Mouse (Mus musculus) liver, embryonic 16.5 days (tissue): ENCODE measurements around the gene Hsf2bp. TPM values are rescaled to one million over a fixed set of nuclear protein-coding genes. Genes with fewer than 3 reads are reported as not detected.

Source experiments
- ATAC-seq: fragments of 200-750 bp; cut with Nextera tagmentation; 2 replicates; pipeline ENCODE4 v1.8.0; 2017; ENCODE audit warnings: low read depth, mild to moderate bottlenecking, moderate number of reproducible peaks, moderate library complexity
- H3K27ac ChIP-seq: fragments of 300-500 bp; sonication (generic); 2 replicates; pipeline ENCODE4 v1.5.1; 2014; ENCODE audit warnings: mild to moderate bottlenecking, low read length
- H3K27me3 ChIP-seq: fragments of 300-500 bp; sonication (generic); 2 replicates; pipeline ENCODE4 v1.6.1; 2014; ENCODE audit warnings: low read depth, low read length, mixed read lengths; ENCODE audit not compliant: control insufficient read depth, insufficient read depth
- H3K36me3 ChIP-seq: fragments of 300-500 bp; sonication (generic); 2 replicates; pipeline ENCODE4 v1.6.1; 2014; ENCODE audit warnings: mild to moderate bottlenecking; ENCODE audit not compliant: control insufficient read depth, insufficient read depth
- H3K4me1 ChIP-seq: fragments of 300-500 bp; sonication (generic); 2 replicates; pipeline ENCODE4 v1.6.1; 2014; ENCODE audit warnings: low read depth, low read length, mixed read lengths; ENCODE audit not compliant: control insufficient read depth
- H3K4me2 ChIP-seq: fragments of 300-500 bp; sonication (generic); 2 replicates; pipeline ENCODE4 v1.6.1; 2014; ENCODE audit warnings: low read depth, low read length, mixed read lengths
- H3K4me3 ChIP-seq: fragments of 300-500 bp; sonication (generic); 2 replicates; pipeline ENCODE4 v1.5.1; 2014; ENCODE audit warnings: low read depth, mild to moderate bottlenecking, low read length
- H3K9ac ChIP-seq: fragments of 300-500 bp; sonication (generic); 2 replicates; pipeline ENCODE4 v1.6.1; 2014; ENCODE audit warnings: low read depth, low read length
- H3K9me3 ChIP-seq: fragments of 300-500 bp; sonication (generic); replicated peaks from 2 replicates; pipeline ENCODE4 v1.6.1; 2016; ENCODE audit warnings: low read length; ENCODE audit not compliant: control insufficient read depth
- WGBS: fragments of 180-500 bp; shearing (Covaris S2); extraction: QIAGEN DNeasy Blood & Tissue Kit; methylation state at CpG from one replicate; pipeline ENCODE4 v1.1.7; 2014; ENCODE audit not compliant: insufficient replicate concordance; 5-methylcytosine and 5-hydroxymethylcytosine counted together
- polyA plus RNA-seq: library from polyadenylated mRNA; unstranded; fragments of >200 nt; fragmentation: Nextera tagmentation; extraction: Ambion mirVana; gene quantifications from 2 replicates; pipeline ENCODE4 v1.2.1, GENCODE M21; 2015

Hsf2bp gene
- polyA plus RNA-seq, 1 experiment from 2014 or later: 0.14 TPM

DNA sequence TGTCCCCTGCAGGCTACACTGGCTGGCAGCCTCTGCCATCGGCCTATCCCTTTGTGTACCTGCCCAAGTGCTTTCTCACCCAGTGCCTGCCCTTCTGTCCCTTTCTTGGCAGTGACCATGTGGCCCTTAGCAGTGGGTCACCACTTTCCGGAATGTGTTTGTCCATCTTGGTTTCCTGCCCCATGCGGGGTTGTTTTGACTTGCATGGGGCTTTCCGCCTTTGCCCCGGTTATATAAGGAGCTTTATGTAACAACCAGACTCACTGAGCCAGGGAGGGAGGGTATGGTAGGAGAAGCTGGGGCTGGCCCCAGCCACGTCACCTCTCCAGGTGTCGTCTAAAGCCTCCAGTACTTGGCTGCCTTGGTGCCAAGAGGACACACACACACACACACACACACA lies 132.1 kb downstream of the Hsf2bp start:
- H3K4me1 ChIP-seq: peaks cover 12% of the 10 kb centered on the region
- no peak for ATAC-seq
- H3K4me2 ChIP-seq: no peak overlapping the region
- no peak overlapping the region for H3K4me3 ChIP-seq
- no peaks in the 10 kb centered on the region for H3K27me3 ChIP-seq
- H3K9me3 ChIP-seq: no peaks in the 10 kb centered on the region
- no peak overlapping the region for H3K27ac ChIP-seq
- no peaks in the 10 kb centered on the region for H3K36me3 ChIP-seq
- 74% methylated on average over 7 of the region's 7 CpGs for WGBS
- no peak overlapping the region for H3K9ac ChIP-seq

GRCm38 (mm10) chr17:31902630-31903198 lies 133.4 kb downstream of the Hsf2bp start:
- Histone ChIP-seq H3K9ac (no peak overlapping the region), H3K27ac (no peak overlapping the region), H3K9me3 (no peaks in the 10 kb centered on the region), H3K4me1 (peaks cover 12% of the 10 kb centered on the region), H3K4me2 (no peak overlapping the region), H3K27me3 (no peaks in the 10 kb centered on the region), H3K4me3 (no peak overlapping the region), H3K36me3 (no peaks in the 10 kb centered on the region)
- no peak for ATAC-seq
- 43% methylated on average over 3 of the region's 3 CpGs for WGBS

DNA sequence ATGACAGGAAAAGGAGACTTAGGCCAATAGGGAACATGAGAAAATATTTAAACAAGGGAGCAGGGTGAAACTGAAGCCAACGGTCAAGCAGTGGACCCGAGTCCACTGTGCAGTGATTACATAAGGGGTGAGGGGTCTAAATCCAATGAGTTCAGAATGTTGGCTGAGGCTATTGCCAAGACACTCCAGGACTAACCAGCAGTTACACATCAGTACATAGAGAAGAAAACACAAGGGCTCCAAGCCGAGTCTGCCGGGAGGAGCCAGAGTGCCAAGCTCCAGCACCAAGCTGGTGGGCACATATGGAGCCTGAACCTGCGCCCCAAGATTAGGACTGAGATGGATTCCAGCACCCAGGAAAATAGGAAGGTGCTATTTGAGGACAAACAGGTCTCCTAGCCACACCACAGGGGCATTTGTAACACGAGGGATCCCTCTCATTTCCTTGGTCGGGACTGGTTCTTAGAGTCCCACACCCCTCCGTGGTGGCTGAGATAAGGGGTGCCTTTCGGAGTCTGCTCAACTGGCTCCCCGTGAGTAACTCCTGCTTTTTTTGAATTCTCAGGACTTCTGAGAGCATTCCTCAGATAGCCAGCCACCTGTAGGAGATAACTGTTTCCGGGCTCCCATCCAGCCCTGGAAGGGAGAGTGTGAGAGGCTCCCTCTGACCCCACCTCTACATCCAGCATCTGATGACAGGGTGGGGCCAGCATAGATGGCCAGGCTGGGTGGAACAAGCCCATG lies 134.5 kb downstream of the Hsf2bp start:
- peak; percentile 71 for ATAC-seq
- peak overlapping the region; percentile 26 for H3K27ac ChIP-seq
- no peaks in the 10 kb centered on the region for H3K36me3 ChIP-seq
- H3K9me3 ChIP-seq: no peaks in the 10 kb centered on the region
- 0 out of 2 replicates have a peak overlapping the region, but pooled peaks have one; percentile 3 for H3K4me2 ChIP-seq
- no peak overlapping the region for H3K9ac ChIP-seq
- H3K4me3 ChIP-seq: no peak overlapping the region
- no peaks in the 10 kb centered on the region for H3K27me3 ChIP-seq
- WGBS: 34% methylated on average over 11 of the region's 11 CpGs
- H3K4me1 ChIP-seq: peaks cover 12% of the 10 kb centered on the region

GRCm38 (mm10) chr17:31898941-31899340 lies 137.2 kb downstream of the Hsf2bp start:
- Histone ChIP-seq H3K4me3 (no peak overlapping the region), H3K36me3 (no peaks in the 10 kb centered on the region), H3K4me1 (peaks cover 12% of the 10 kb centered on the region), H3K9me3 (no peaks in the 10 kb centered on the region), H3K4me2 (no peak overlapping the region), H3K9ac (no peak overlapping the region), H3K27ac (no peak overlapping the region), H3K27me3 (no peaks in the 10 kb centered on the region)
- no peak for ATAC-seq
- WGBS: 31% methylated on average over 5 of the region's 5 CpGs

GRCm38 (mm10) chr17:31897186-31897793 lies 138.9 kb downstream of the Hsf2bp start:
- 60% methylated on average over 4 of the region's 4 CpGs for WGBS
- Histone ChIP-seq H3K4me3 (no peak overlapping the region), H3K9me3 (no peaks in the 10 kb centered on the region), H3K27me3 (no peaks in the 10 kb centered on the region), H3K9ac (no peak overlapping the region), H3K27ac (no peak overlapping the region), H3K36me3 (no peaks in the 10 kb centered on the region), H3K4me2 (no peak overlapping the region), H3K4me1 (peaks cover 9% of the 10 kb centered on the region)
- no peak for ATAC-seq

DNA sequence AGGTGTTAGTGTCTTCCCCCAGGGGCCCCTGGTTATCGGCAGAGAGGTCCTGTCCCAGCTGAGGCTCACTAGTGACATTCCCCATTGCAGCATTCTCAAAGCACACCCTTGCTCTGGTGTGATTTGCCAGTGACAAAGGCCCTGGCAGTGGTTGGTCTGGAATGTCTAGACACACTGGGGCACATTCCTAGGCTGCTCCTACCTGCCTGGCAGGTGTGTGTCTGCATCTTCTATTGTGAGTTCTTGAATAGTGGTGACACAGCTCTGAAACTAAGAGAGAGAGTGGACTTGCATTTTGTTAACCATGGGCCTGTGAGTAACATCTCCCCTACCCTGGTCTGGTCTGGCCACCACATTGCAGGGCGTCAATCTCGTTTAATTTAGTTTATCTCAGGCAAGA lies 139.4 kb downstream of the Hsf2bp start:
- no peak overlapping the region for H3K4me3 ChIP-seq
- no peak for ATAC-seq
- H3K27me3 ChIP-seq: no peaks in the 10 kb centered on the region
- H3K36me3 ChIP-seq: no peaks in the 10 kb centered on the region
- no peak overlapping the region for H3K9ac ChIP-seq
- 36% methylated on average over 3 of the region's 3 CpGs for WGBS
- H3K4me1 ChIP-seq: peaks cover 4% of the 10 kb centered on the region
- no peak overlapping the region for H3K4me2 ChIP-seq
- H3K27ac ChIP-seq: no peak overlapping the region
- H3K9me3 ChIP-seq: no peaks in the 10 kb centered on the region

- no peaks in the 10 kb centered on the region for H3K27me3 ChIP-seq
- no peak overlapping the region for H3K27ac ChIP-seq
- H3K4me3 ChIP-seq: no peak overlapping the region
- 77% methylated on average over 7 of the region's 7 CpGs for WGBS
- H3K4me2 ChIP-seq: no peak overlapping the region
- no peaks in the 10 kb centered on the region; the same call in 1 of the 2 replicates for H3K4me1 ChIP-seq
- H3K9me3 ChIP-seq: no peaks in the 10 kb centered on the region
- H3K36me3 ChIP-seq: no peaks in the 10 kb centered on the region
- ATAC-seq: no peak
- no peak overlapping the region for H3K9ac ChIP-seq
Measured at GRCm38 (mm10) chr17:31896311-31896710, 139.8 kb downstream of the Hsf2bp start.
